Mouse (Mus musculus): ENCODE measurements at regions not wholly inside any gene's neighbourhood (a gene's known extent, or its start where the extent isn't known, plus 50 kb on each side); places are given as distances from the start of the nearest gene placed in this dataset.

DNA sequence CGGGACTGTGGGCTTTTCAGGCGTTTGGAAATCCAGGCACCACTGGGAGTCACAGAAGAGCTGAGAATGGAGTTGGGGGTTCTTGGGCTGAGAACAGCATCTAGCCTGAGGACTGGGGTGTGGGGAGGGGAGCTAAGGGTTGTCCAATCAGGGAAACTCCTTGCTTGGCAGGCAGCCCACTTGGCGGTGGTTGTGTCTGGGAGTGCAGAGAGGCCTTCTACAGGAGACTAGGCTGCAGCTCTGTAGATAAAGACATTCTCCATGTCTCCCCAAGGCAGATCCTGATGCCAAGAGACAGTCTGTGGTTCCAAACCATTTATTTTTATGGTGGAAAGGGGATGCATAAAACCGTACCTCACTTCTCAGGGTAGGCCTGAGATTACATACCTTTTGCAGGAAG, 774.6 kb downstream of the Brinp1 start:
- Histone ChIP-seq H3K4me2 (ENCODE audit: low read depth, low read length) (no peak overlapping the region), H3K27ac (ENCODE audit: low read length) (no peak overlapping the region), H3K4me1 (ENCODE audit: control insufficient read depth, insufficient read depth, low read length) (no peaks in the 10 kb centered on the region), H3K27me3 (replicated peaks; ENCODE audit: control insufficient read depth, insufficient read depth, low read length) (no peaks in the 10 kb centered on the region), H3K36me3 (ENCODE audit: control insufficient read depth, insufficient read depth, low read length) (no peaks in the 10 kb centered on the region), H3K4me3 (ENCODE audit: low read length) (no peak overlapping the region), H3K9me3 (ENCODE audit: control insufficient read depth, low read length) (no peaks in the 10 kb centered on the region), H3K9ac (ENCODE audit: low read depth, low read length) (no peak overlapping the region)
- WGBS: 76% methylated on average over 4 of the region's 4 CpGs
- ATAC-seq: no peak

DNA sequence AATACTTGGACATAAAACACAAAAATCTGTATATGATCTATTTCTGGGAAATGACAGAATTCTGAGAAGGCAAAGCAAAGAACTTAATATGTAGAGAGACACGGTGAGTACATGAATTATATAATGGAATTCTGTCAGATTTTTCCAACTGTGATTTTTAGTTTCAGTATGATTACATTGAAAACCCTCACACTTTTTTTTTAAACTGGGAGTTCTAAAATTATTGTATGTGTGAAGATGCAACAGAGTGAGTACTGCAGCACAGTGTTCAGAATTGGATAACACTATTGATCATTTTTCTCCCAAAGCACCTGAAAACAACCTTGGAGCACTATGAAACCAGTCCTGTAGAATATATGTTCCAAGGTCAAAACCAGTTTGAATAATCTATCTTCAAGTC, 797.7 kb downstream of the Brinp1 start:
- H3K27ac ChIP-seq (ENCODE audit: low read length): no peak overlapping the region
- H3K4me1 ChIP-seq (ENCODE audit: control insufficient read depth, insufficient read depth, low read length): no peaks in the 10 kb centered on the region
- no peaks in the 10 kb centered on the region for H3K36me3 ChIP-seq (ENCODE audit: control insufficient read depth, insufficient read depth, low read length)
- no peak overlapping the region for H3K4me3 ChIP-seq (ENCODE audit: low read length)
- no peaks in the 10 kb centered on the region for H3K9me3 ChIP-seq (ENCODE audit: control insufficient read depth, low read length)
- no peak overlapping the region for H3K9ac ChIP-seq (ENCODE audit: low read depth, low read length)
- ATAC-seq: no peak
- H3K4me2 ChIP-seq (ENCODE audit: low read depth, low read length): no peak overlapping the region
- no peaks in the 10 kb centered on the region for H3K27me3 ChIP-seq (replicated peaks; ENCODE audit: control insufficient read depth, insufficient read depth, low read length)
- 85% methylated on average over 1 of the region's 1 CpGs for WGBS

DNA sequence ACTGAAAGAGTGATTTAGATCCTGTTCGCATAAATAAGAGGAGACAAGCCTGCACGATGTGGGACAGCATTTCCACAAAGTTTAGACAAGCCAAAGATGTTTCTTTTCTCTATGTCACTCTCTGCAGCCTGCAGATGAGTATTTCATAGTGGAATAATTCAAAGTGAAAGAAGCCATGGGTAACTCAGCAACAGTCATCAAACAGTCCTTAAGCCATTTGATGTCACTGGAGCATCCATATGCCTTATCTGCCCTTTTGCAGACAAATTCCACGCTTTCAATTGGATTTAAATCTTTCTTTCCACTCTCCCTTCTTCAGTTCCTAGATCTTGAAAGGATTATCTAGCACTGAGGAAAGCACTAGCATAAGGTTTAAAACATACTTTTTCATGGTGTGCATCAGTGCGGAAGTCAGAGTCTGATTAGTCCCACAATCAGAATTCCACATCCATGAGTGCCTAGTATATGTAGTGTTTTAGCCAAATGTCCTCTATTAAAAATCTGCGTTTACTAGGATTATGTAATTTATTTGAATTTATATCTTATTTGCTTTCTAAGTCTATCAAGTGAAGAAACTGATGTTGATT, 805.6 kb downstream of the Brinp1 start:
- 78% methylated on average over 5 of the region's 5 CpGs for WGBS
- H3K27me3 ChIP-seq (replicated peaks; ENCODE audit: control insufficient read depth, insufficient read depth, low read length): no peaks in the 10 kb centered on the region
- no peak overlapping the region for H3K4me3 ChIP-seq (ENCODE audit: low read length)
- no peak overlapping the region for H3K4me2 ChIP-seq (ENCODE audit: low read depth, low read length)
- H3K9me3 ChIP-seq (ENCODE audit: control insufficient read depth, low read length): no peaks in the 10 kb centered on the region
- no peaks in the 10 kb centered on the region for H3K36me3 ChIP-seq (ENCODE audit: control insufficient read depth, insufficient read depth, low read length)
- no peaks in the 10 kb centered on the region for H3K4me1 ChIP-seq (ENCODE audit: control insufficient read depth, insufficient read depth, low read length)
- no peak overlapping the region for H3K9ac ChIP-seq (ENCODE audit: low read depth, low read length)
- no peak for ATAC-seq
- H3K27ac ChIP-seq (ENCODE audit: low read length): no peak overlapping the region

DNA sequence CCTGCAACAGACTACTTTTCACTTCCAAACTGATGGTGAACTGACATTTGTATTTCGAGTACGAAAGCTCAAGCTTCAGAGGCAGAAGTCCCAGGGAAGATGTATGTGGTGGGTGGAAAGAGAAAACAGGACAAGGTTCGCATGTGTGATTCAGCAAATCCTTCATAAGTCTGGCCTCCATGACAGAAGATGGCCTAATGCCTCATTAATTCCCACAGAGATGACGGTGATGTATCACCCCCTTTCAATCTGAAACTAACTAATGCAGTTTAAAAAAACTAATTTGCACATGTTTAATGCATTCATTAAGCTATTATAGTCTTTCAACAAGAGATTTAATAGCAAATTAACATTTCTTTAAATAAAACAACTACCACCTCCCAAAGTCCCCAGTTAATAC, 826.1 kb downstream of the Brinp1 start:
- H3K4me1 ChIP-seq (ENCODE audit: control insufficient read depth, insufficient read depth, low read length): no peaks in the 10 kb centered on the region
- H3K4me3 ChIP-seq (ENCODE audit: low read length): no peak overlapping the region
- no peak overlapping the region for H3K4me2 ChIP-seq (ENCODE audit: low read depth, low read length)
- no peak overlapping the region for H3K9ac ChIP-seq (ENCODE audit: low read depth, low read length)
- no peak for ATAC-seq
- H3K27ac ChIP-seq (ENCODE audit: low read length): no peak overlapping the region
- WGBS: 78% methylated on average over 4 of the region's 4 CpGs
- H3K27me3 ChIP-seq (replicated peaks; ENCODE audit: control insufficient read depth, insufficient read depth, low read length): no peaks in the 10 kb centered on the region
- no peaks in the 10 kb centered on the region for H3K36me3 ChIP-seq (ENCODE audit: control insufficient read depth, insufficient read depth, low read length)
- H3K9me3 ChIP-seq (ENCODE audit: control insufficient read depth, low read length): no peaks in the 10 kb centered on the region

DNA sequence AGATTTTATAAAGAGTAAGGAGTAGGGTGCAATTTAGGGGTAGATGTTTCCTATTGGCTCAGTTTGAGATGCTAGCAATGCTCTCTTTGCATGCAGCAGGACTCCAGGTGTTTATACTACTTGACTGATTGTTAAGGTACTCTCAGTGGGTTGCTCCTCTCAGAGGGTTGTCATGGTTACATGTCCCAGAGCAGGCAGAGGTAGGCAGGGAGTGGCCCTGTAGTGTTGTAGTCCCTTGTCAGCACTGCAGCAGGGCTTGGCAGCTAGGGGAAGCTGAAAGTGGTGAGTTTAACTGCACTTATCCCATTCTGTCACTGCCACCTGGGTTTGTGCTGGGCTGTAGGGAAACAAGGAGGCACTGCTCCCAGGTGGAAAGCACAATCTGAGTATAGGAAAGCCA, 839.7 kb downstream of the Brinp1 start:
- Histone ChIP-seq H3K27ac (ENCODE audit: low read length) (no peak overlapping the region), H3K9ac (ENCODE audit: low read depth, low read length) (no peak overlapping the region), H3K27me3 (replicated peaks; ENCODE audit: control insufficient read depth, insufficient read depth, low read length) (no peaks in the 10 kb centered on the region), H3K4me3 (ENCODE audit: low read length) (no peak overlapping the region), H3K36me3 (ENCODE audit: control insufficient read depth, insufficient read depth, low read length) (no peaks in the 10 kb centered on the region), H3K9me3 (ENCODE audit: control insufficient read depth, low read length) (peaks cover 5% of the 10 kb centered on the region; the same call in 1 of the 2 replicates), H3K4me1 (ENCODE audit: control insufficient read depth, insufficient read depth, low read length) (no peaks in the 10 kb centered on the region), H3K4me2 (ENCODE audit: low read depth, low read length) (no peak overlapping the region)
- ATAC-seq: no peak

DNA sequence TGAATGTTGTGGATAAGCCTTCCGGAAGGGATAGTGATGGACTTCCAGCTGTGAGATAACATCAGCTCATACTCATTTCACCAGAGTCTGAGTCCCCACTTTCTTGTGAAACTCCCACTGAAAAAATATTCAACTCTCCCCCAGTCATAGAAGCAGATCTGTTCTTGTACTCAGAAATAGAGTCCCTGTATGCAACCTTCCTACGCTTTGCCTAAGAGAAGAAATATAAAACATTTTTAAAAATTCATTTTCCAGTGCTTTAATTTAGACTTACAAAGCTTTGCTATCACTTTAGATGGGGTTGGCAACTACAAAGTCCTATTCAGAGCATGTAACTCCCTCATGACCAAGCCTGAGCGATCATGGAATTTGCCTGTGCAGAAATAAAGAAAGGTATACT, 868.9 kb downstream of the Brinp1 start:
- H3K4me2 ChIP-seq (ENCODE audit: low read depth, low read length): no peak overlapping the region
- no peak overlapping the region for H3K9ac ChIP-seq (ENCODE audit: low read depth, low read length)
- H3K27me3 ChIP-seq (replicated peaks; ENCODE audit: control insufficient read depth, insufficient read depth, low read length): no peaks in the 10 kb centered on the region
- WGBS: 94% methylated on average over 3 of the region's 3 CpGs
- ATAC-seq: no peak
- no peak overlapping the region for H3K27ac ChIP-seq (ENCODE audit: low read length)
- H3K36me3 ChIP-seq (ENCODE audit: control insufficient read depth, insufficient read depth, low read length): no peaks in the 10 kb centered on the region
- H3K4me3 ChIP-seq (ENCODE audit: low read length): no peak overlapping the region
- no peaks in the 10 kb centered on the region for H3K9me3 ChIP-seq (ENCODE audit: control insufficient read depth, low read length)
- H3K4me1 ChIP-seq (ENCODE audit: control insufficient read depth, insufficient read depth, low read length): no peaks in the 10 kb centered on the region

DNA sequence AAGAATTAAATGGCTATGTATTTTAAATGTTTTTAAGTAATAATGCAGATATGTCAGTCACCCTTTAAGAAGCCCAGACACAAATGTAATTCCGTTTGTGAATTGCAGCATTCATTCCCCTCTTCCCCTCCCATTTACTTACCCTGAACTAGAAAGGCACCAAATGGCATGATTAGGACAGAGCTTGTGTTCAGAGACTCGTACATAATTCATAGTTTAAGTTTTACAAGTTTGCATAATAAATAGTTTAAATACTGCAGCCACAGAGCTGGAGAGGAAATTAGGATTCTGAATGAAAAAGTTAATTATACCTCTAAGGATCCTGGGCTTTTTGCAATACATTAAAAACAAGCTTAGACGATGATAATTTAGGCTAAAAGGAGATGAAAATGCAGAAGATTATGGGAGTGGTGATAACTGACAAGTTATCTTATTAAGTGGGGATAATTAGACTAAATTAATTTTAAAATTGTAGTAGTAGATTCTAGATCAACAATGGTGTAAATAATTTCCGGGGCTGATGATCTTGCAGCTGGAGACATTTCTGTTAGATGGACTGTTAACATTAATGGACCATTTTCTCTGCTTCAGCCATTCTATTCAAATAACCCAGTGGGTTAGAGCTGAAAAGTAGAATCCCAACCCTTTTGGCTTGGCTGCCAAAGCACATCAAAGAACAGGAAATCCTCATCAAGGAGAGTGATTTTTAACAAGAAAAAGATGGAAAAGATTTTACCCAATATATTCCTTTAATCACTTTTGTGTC, 897.2 kb downstream of the Brinp1 start:
- Histone ChIP-seq H3K27ac (ENCODE audit: low read length) (no peak overlapping the region), H3K4me2 (ENCODE audit: low read depth, low read length) (no peak overlapping the region), H3K9me3 (ENCODE audit: control insufficient read depth, low read length) (no peaks in the 10 kb centered on the region), H3K9ac (ENCODE audit: low read depth, low read length) (no peak overlapping the region), H3K36me3 (ENCODE audit: control insufficient read depth, insufficient read depth, low read length) (no peaks in the 10 kb centered on the region), H3K4me3 (ENCODE audit: low read length) (no peak overlapping the region), H3K4me1 (ENCODE audit: control insufficient read depth, insufficient read depth, low read length) (no peaks in the 10 kb centered on the region), H3K27me3 (replicated peaks; ENCODE audit: control insufficient read depth, insufficient read depth, low read length) (no peaks in the 10 kb centered on the region)
- WGBS: 65% methylated on average over 4 of the region's 4 CpGs
- no peak for ATAC-seq

DNA sequence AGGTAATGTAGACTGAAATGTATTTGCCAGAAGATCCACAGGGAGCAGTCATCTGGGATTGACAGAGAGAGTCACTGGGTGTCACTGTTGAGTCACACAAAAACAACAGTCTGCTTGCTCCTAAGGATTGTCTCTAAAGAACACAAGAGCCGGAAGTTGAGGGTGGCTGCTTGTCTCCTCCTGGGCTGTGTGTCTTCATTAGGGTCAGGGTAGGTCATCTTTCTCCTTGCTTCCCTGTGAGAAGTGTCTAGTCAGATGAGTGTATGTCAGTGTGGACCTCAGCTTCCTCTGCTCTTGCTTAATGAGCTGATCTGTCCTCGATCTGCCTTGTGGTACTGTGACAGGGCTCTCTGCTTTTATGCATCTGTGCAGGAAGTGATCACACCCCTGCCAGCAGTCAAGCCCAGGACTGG, 931.3 kb downstream of the Brinp1 start:
- no peaks in the 10 kb centered on the region for H3K4me1 ChIP-seq (ENCODE audit: control insufficient read depth, insufficient read depth, low read length)
- no peaks in the 10 kb centered on the region for H3K36me3 ChIP-seq (ENCODE audit: control insufficient read depth, insufficient read depth, low read length)
- ATAC-seq: peak; percentile 65; the same call in 1 of the 2 replicates
- WGBS: 14% methylated on average over 2 of the region's 2 CpGs
- H3K9me3 ChIP-seq (ENCODE audit: control insufficient read depth, low read length): no peaks in the 10 kb centered on the region
- no peak overlapping the region for H3K9ac ChIP-seq (ENCODE audit: low read depth, low read length)
- no peak overlapping the region for H3K4me2 ChIP-seq (ENCODE audit: low read depth, low read length)
- H3K27ac ChIP-seq (ENCODE audit: low read length): no peak overlapping the region
- H3K27me3 ChIP-seq (replicated peaks; ENCODE audit: control insufficient read depth, insufficient read depth, low read length): no peaks in the 10 kb centered on the region
- H3K4me3 ChIP-seq (ENCODE audit: low read length): no peak overlapping the region

DNA sequence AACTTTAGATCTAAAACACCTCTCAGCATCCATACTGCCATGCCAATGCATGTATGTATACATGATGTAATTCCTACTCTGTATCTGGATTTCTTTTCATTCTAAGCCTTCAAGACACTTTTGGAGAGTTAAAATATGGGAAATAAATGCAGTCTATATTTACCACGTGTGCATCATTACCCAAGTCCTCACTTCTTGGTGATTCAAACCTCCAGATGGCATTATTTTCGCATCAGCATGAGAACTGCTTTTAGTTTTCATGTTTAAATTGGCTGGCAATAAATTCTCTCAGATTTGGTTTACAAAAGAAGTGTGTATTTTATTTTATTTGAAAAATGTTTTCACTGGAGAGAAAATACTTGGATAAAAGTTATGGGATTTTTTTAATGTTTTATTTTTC, 942.8 kb downstream of the Brinp1 start:
- Histone ChIP-seq H3K36me3 (ENCODE audit: control insufficient read depth, insufficient read depth, low read length) (no peaks in the 10 kb centered on the region), H3K4me2 (ENCODE audit: low read depth, low read length) (no peak overlapping the region), H3K27me3 (replicated peaks; ENCODE audit: control insufficient read depth, insufficient read depth, low read length) (no peaks in the 10 kb centered on the region), H3K4me1 (ENCODE audit: control insufficient read depth, insufficient read depth, low read length) (no peaks in the 10 kb centered on the region), H3K27ac (ENCODE audit: low read length) (no peak overlapping the region), H3K4me3 (ENCODE audit: low read length) (no peak overlapping the region), H3K9ac (ENCODE audit: low read depth, low read length) (no peak overlapping the region), H3K9me3 (ENCODE audit: control insufficient read depth, low read length) (no peaks in the 10 kb centered on the region)
- no peak for ATAC-seq
- 52% methylated on average over 2 of the region's 2 CpGs for WGBS
